Mouse (Mus musculus) left cerebral cortex, adult 2 months (tissue): ENCODE measurements at regions not wholly inside any gene's neighbourhood (a gene's known extent, or its start where the extent isn't known, plus 50 kb on each side); places are given as distances from the start of the nearest gene placed in this dataset.

Experiments
- DNase-seq, 2 experiments: peaks; one replicate each; pipeline ENCODE4 v3.0.0; 2021 to 2022; ENCODE audit warnings: low spot score in 2 of 2, mixed read lengths in 1 of 2; ENCODE audit errors: extremely low spot score in 1 of 2
- H3K27ac ChIP-seq: fragments of 200-600 bp; 2 replicates; pipeline ENCODE4 v1.8.1; 2022
- H3K4me3 ChIP-seq: fragments of 200-600 bp; 2 replicates; pipeline ENCODE4 v1.8.1; 2022
- CTCF ChIP-seq: fragments of 200-600 bp; IDR thresholded peaks from 2 replicates; pipeline ENCODE4 v1.8.1; 2022; ENCODE audit warnings: antibody characterized with exemption, mild to moderate bottlenecking, moderate library complexity
- intact Hi-C: fragments of 180-260 bp; cut with DNase I; formaldehyde crosslinking; loops from one replicate; pipeline ENCODE4 v1.15.1; 2025

DNA sequence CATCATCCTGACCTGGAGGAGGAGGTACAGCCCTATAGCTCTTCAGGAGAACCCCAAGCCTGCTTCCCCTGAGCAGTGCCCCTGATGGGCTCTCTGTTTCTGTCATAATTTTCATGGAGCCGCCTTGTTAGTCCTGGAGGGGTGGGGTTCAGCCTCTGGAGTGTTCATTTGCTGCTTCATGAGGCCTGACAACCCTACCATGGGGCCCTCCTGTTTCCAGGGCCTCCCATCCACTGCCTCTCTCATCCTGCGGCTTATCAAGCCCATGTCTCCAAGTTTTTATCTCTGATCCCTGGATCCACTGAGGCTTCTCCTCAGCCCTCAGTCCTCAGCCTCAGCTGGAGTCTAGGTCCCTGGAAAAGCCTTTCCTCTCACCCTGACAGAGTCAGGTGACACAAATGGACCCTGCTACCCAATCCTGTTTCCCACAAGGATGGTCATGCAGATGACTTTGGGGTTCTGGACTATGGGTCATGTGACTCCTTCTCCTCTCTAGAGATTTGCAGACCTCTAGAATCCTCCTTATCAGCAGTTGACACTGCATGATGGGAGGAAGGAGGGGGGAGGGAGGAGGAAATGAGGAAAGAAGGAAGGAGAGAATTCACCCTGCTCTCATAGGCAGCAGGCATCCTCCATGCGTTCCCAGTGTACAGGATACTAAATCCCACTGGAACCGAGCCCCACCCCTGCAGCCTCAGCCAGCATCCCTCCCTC lies 59.3 kb upstream of the Runx3 start:
- no peak for TF ChIP-seq CTCF
- intact Hi-C loops: no loop called here
- no peak overlapping the region for H3K27ac ChIP-seq
- H3K4me3 ChIP-seq: no peak overlapping the region
- DNase-seq: no peak

GRCm38 (mm10) chr4:135066766-135067479 lies 53.5 kb upstream of the Runx3 start:
- peak; percentile 70 to 81 for DNase-seq

DNA sequence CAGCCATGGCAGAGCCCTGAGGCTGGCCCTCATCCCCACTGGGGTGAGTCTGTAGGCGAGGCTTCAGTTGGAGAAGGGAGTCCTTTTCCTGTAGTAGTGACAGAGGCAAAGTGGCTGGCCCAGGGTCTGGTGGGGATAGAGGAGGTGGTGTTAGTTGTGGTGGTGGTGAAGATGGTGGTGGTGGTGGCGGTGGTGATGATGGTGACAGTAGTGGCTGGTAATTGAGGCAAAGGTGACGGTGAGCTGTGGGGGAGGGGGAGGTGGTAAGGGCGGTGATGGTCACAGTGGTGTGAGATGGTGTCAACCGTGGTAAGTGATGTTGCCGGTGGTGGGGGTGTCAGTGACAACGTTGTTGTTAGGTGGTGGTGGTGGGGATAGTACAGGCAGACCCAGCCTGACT lies 52.6 kb upstream of the Runx3 start:
- Histone ChIP-seq H3K27ac (no peak overlapping the region), H3K4me3 (no peak overlapping the region)
- intact Hi-C loops: loop anchor here (1.0 to 5.0 kb wide), 3 partner anchors 51 to 139 kb away; no protein-coding TSS in a partner anchor
- DNase-seq: no peak
- no peak for TF ChIP-seq CTCF

More at GRCm38 (mm10) chr4:135066766-135067479, 53.5 kb upstream of the Runx3 start:
- Histone ChIP-seq H3K4me3 (no peak overlapping the region), H3K27ac (no peak overlapping the region)
- peak; percentile 63 for TF ChIP-seq CTCF
- intact Hi-C loops: loop anchor here (1.0 to 5.0 kb wide), 3 partner anchors 50 to 140 kb away; no protein-coding TSS in a partner anchor

- no peak for DNase-seq
- no peak for TF ChIP-seq CTCF
- no peak overlapping the region for H3K4me3 ChIP-seq
- no peak overlapping the region for H3K27ac ChIP-seq
- intact Hi-C loops: loop anchor here (5.0 kb wide), 1 partner anchor 53 kb away; no protein-coding TSS in a partner anchor
These were observed 50.6 kb upstream of the Runx3 start for GRCm38 (mm10) chr4:135069818-135070217.
